Mouse (Mus musculus) hematopoietic stem cell, adult 5-6 weeks (primary cell): ENCODE measurements around the gene Wasf2. TPM values are rescaled to one million over a fixed set of nuclear protein-coding genes. Genes with fewer than 3 reads are reported as not detected.
A peak's percentile ranks its signal among the peaks of the same experiment; 100 is the strongest.

Experiments
- ATAC-seq, 2 experiments: fragments of 125-278 bp in 1 of 2; replicated peaks in 1 of 2; 2 replicates each; pipeline ENCODE4 v1.8.0; 2016 to 2017; ENCODE audit warnings: inconsistent platforms in 2 of 2, mild to moderate bottlenecking in 2 of 2, moderate number of reproducible peaks in 2 of 2, low read depth in 1 of 2, moderate TSS enrichment in 1 of 2; ENCODE audit not compliant: low FRiP score in 2 of 2, poor library complexity in 2 of 2, severe bottlenecking in 2 of 2, insufficient read depth in 1 of 2, low TSS enrichment in 1 of 2
- total RNA-seq: library from RNA; stranded (forward); fragments of 172-1452, 232-1000 nt; gene quantifications from 2 replicates; pipeline ENCODE4 v1.2.3, GENCODE M21; 2017

Gene Wasf2
- total RNA-seq, 1 experiment from 2014 or later: 46.9 TPM

GRCm38 (mm10) chr4:133156831-133157230 is 26.5 kb downstream of the Wasf2 start:
- ATAC-seq: no peak

- peak; percentile 81 to 84 for ATAC-seq
These were observed 28.8 kb downstream of the Wasf2 start for GRCm38 (mm10) chr4:133159127-133159526.

GRCm38 (mm10) chr4:133159646-133160045 is 29.3 kb downstream of the Wasf2 start:
- peak; percentile 77 to 83 for ATAC-seq

- no peak for ATAC-seq
These were observed 29.9 kb downstream of the Wasf2 start for GRCm38 (mm10) chr4:133160211-133160610.

- ATAC-seq: no peak
These were observed 30.5 kb downstream of the Wasf2 start for GRCm38 (mm10) chr4:133160821-133161220.

- no peak for ATAC-seq
These were observed 31.9 kb downstream of the Wasf2 start for GRCm38 (mm10) chr4:133162196-133162595.

- ATAC-seq: no peak
These were observed 36.5 kb downstream of the Wasf2 start for GRCm38 (mm10) chr4:133166773-133167172.

GRCm38 (mm10) chr4:133169237-133170055 is 39.1 kb downstream of the Wasf2 start:
- ATAC-seq: peak; percentile 78 to 87

- peak; percentile 86 to 92 for ATAC-seq
These were observed 39.8 kb downstream of the Wasf2 start for GRCm38 (mm10) chr4:133170056-133170524.

GRCm38 (mm10) chr4:133170616-133171015 is 40.3 kb downstream of the Wasf2 start:
- no peak for ATAC-seq

- ATAC-seq: no peak
These were observed 42.1 kb downstream of the Wasf2 start for GRCm38 (mm10) chr4:133172451-133172850.

- ATAC-seq: no peak
These were observed 44.1 kb downstream of the Wasf2 start for GRCm38 (mm10) chr4:133174361-133174760.

GRCm38 (mm10) chr4:133175274-133175673 is 45.0 kb downstream of the Wasf2 start:
- no peak for ATAC-seq

GRCm38 (mm10) chr4:133175998-133176760 is 45.9 kb downstream of the Wasf2 start:
- no peak for ATAC-seq

GRCm38 (mm10) chr4:133176761-133177403 is 46.6 kb downstream of the Wasf2 start:
- ATAC-seq: no peak

GRCm38 (mm10) chr4:133178305-133178704 is 48.0 kb downstream of the Wasf2 start:
- ATAC-seq: no peak

GRCm38 (mm10) chr4:133179258-133179657 is 49.0 kb downstream of the Wasf2 start:
- no peak for ATAC-seq
